Mouse (Mus musculus) forebrain, embryonic 12.5 days (tissue): Measurements from ENCODE around the gene Dus2. TPM values are rescaled to one million over a fixed set of nuclear protein-coding genes. Genes with fewer than 3 reads are reported as not detected.

Experiments
- ATAC-seq: fragments of 200-750 bp; cut with Nextera tagmentation; 2 replicates; pipeline ENCODE4 v1.8.0; 2017; ENCODE audit warnings: moderate TSS enrichment; ENCODE audit not compliant: low FRiP score
- H3K27ac ChIP-seq: fragments of 300-500 bp; sonication (generic); 2 replicates; pipeline ENCODE4 v1.5.1; 2016; ENCODE audit warnings: mild to moderate bottlenecking
- H3K27me3 ChIP-seq: fragments of 300-500 bp; sonication (generic); 2 replicates; pipeline ENCODE4 v1.6.1; 2016; ENCODE audit warnings: mild to moderate bottlenecking
- H3K36me3 ChIP-seq: fragments of 300-500 bp; sonication (generic); replicated peaks from 2 replicates; pipeline ENCODE4 v1.6.1; 2016; ENCODE audit warnings: mild to moderate bottlenecking
- H3K4me1 ChIP-seq: fragments of 300-500 bp; sonication (generic); 2 replicates; pipeline ENCODE4 v1.6.1; 2016
- H3K4me2 ChIP-seq: fragments of 300-500 bp; sonication (generic); 2 replicates; pipeline ENCODE4 v1.6.1; 2016; ENCODE audit warnings: mild to moderate bottlenecking, moderate library complexity
- H3K4me3 ChIP-seq: fragments of 300-500 bp; sonication (generic); replicated peaks from 2 replicates; pipeline ENCODE4 v1.5.1; 2016; ENCODE audit warnings: mild to moderate bottlenecking
- H3K9ac ChIP-seq: fragments of 300-500 bp; sonication (generic); 2 replicates; pipeline ENCODE4 v1.6.1; 2016; ENCODE audit warnings: mild to moderate bottlenecking
- H3K9me3 ChIP-seq: fragments of 300-500 bp; sonication (generic); 2 replicates; pipeline ENCODE4 v1.6.1; 2016
- WGBS: fragments of 180-500 bp; shearing (Covaris S2); methylation state at CpG from one replicate; pipeline ENCODE4 v1.1.7; 2016; 5-methylcytosine and 5-hydroxymethylcytosine counted together
- polyA plus RNA-seq: library from polyadenylated mRNA; unstranded; fragments of >200 nt; fragmentation: Nextera tagmentation; extraction: Ambion mirVana; gene quantifications from 2 replicates; pipeline ENCODE4 v1.2.1, GENCODE M21; 2016

Dus2 gene
- 15.4 and 18.4 TPM in 2 replicates for polyA plus RNA-seq

- Histone ChIP-seq H3K9me3 (no peaks in the 10 kb centered on the region), H3K9ac (no peak within 1 kb of the TSS), H3K4me3 (no peak within 1 kb of the TSS), H3K4me1 (no peaks in the 10 kb centered on the region), H3K27ac (no peak within 1 kb of the TSS), H3K4me2 (peak within 1 kb of the TSS; percentile 22; the same call in 1 of the 2 replicates), H3K27me3 (no peaks in the 10 kb centered on the region), H3K36me3 (no peaks in the 10 kb centered on the region)
- 11% methylated on average over 15 of the region's 15 CpGs for WGBS
- peak; percentile 65 for ATAC-seq
Measured at GRCm38 (mm10) chr8:105990856-105991387, at the start of gene Dus2. Dus2 (plus strand) TSS chr8:105991337.

GRCm38 (mm10) chr8:105942026-105942425 lies 49.1 kb upstream of the Dus2 start:
- Histone ChIP-seq H3K27me3 (no peaks in the 10 kb centered on the region), H3K4me3 (no peak overlapping the region), H3K4me1 (peaks cover 10% of the 10 kb centered on the region), H3K9ac (no peak overlapping the region), H3K4me2 (no peak overlapping the region), H3K27ac (no peak overlapping the region), H3K9me3 (no peaks in the 10 kb centered on the region), H3K36me3 (no peaks in the 10 kb centered on the region)
- 96% methylated on average over 11 of the region's 11 CpGs for WGBS
- no peak for ATAC-seq

GRCm38 (mm10) chr8:105942542-105942941 lies 48.6 kb upstream of the Dus2 start:
- H3K27ac ChIP-seq, result no peak overlapping the region
- no peaks in the 10 kb centered on the region for H3K36me3 ChIP-seq
- ATAC-seq, result no peak
- no peak overlapping the region for H3K9ac ChIP-seq
- H3K4me1 ChIP-seq, result peaks cover 9% of the 10 kb centered on the region
- H3K27me3 ChIP-seq, result no peaks in the 10 kb centered on the region
- no peak overlapping the region for H3K4me2 ChIP-seq
- WGBS, result 95% methylated on average over 5 of the region's 5 CpGs
- H3K9me3 ChIP-seq, result no peaks in the 10 kb centered on the region
- no peak overlapping the region for H3K4me3 ChIP-seq

GRCm38 (mm10) chr8:105943321-105943739 lies 47.8 kb upstream of the Dus2 start, which contains the start of gene Lcat:
Lcat (minus strand) TSS chr8:105943382.
- H3K27ac ChIP-seq, result no peak within 1 kb of the TSS

GRCm38 (mm10) chr8:105949350-105949749 lies 41.8 kb upstream of the Dus2 start:
- H3K9ac ChIP-seq, result no peak overlapping the region
- no peak for ATAC-seq
- no peak overlapping the region for H3K4me2 ChIP-seq
- H3K4me1 ChIP-seq, result no peaks in the 10 kb centered on the region
- H3K27ac ChIP-seq, result no peak overlapping the region
- no peaks in the 10 kb centered on the region for H3K27me3 ChIP-seq
- H3K36me3 ChIP-seq, result no peaks in the 10 kb centered on the region
- 83% methylated on average over 10 of the region's 10 CpGs for WGBS
- H3K4me3 ChIP-seq, result no peak overlapping the region
- H3K9me3 ChIP-seq, result no peaks in the 10 kb centered on the region

More at GRCm38 (mm10) chr8:105943321-105943739, 47.8 kb upstream of the Dus2 start, which contains the start of gene Lcat:
- Histone ChIP-seq H3K4me2 (no peak within 1 kb of the TSS), H3K4me3 (no peak within 1 kb of the TSS), H3K36me3 (no peaks in the 10 kb centered on the region), H3K9ac (no peak within 1 kb of the TSS), H3K27me3 (no peaks in the 10 kb centered on the region), H3K4me1 (peaks cover 1% of the 10 kb centered on the region), H3K9me3 (no peaks in the 10 kb centered on the region)
- no peak for ATAC-seq
- WGBS, result 62% methylated on average over 8 of the region's 8 CpGs

- 65% methylated on average over 7 of the region's 7 CpGs for WGBS
- H3K27ac ChIP-seq, result no peak overlapping the region
- no peak for ATAC-seq
Measured at GRCm38 (mm10) chr8:105951057-105951659, 40.0 kb upstream of the Dus2 start.

GRCm38 (mm10) chr8:105956556-105956955 lies 34.6 kb upstream of the Dus2 start:
- no peak overlapping the region for H3K4me3 ChIP-seq
- H3K36me3 ChIP-seq, result no peaks in the 10 kb centered on the region
- no peaks in the 10 kb centered on the region for H3K4me1 ChIP-seq
- ATAC-seq, result no peak
- H3K27me3 ChIP-seq, result no peaks in the 10 kb centered on the region
- H3K9ac ChIP-seq, result no peak overlapping the region
- no peaks in the 10 kb centered on the region for H3K9me3 ChIP-seq
- H3K4me2 ChIP-seq, result no peak overlapping the region
- WGBS, result 91% methylated on average over 4 of the region's 4 CpGs
- H3K27ac ChIP-seq, result no peak overlapping the region

More at GRCm38 (mm10) chr8:105951057-105951659, 40.0 kb upstream of the Dus2 start:
- Histone ChIP-seq H3K4me2 (no peak overlapping the region), H3K27me3 (no peaks in the 10 kb centered on the region), H3K9me3 (no peaks in the 10 kb centered on the region), H3K36me3 (no peaks in the 10 kb centered on the region), H3K9ac (no peak overlapping the region), H3K4me1 (no peaks in the 10 kb centered on the region), H3K4me3 (no peak overlapping the region)

- Histone ChIP-seq H3K27me3 (no peaks in the 10 kb centered on the region), H3K9me3 (no peaks in the 10 kb centered on the region), H3K27ac (no peak overlapping the region), H3K9ac (no peak overlapping the region), H3K36me3 (no peaks in the 10 kb centered on the region), H3K4me3 (no peak overlapping the region), H3K4me1 (no peaks in the 10 kb centered on the region), H3K4me2 (no peak overlapping the region)
- 68% methylated on average over 2 of the region's 4 CpGs for WGBS
- no peak for ATAC-seq
Measured at GRCm38 (mm10) chr8:105957813-105958212, 33.3 kb upstream of the Dus2 start.

GRCm38 (mm10) chr8:105959350-105959749 lies 31.8 kb upstream of the Dus2 start:
- H3K27ac ChIP-seq, result no peak overlapping the region
- ATAC-seq, result no peak
- H3K36me3 ChIP-seq, result no peaks in the 10 kb centered on the region
- H3K4me3 ChIP-seq, result no peak overlapping the region
- 86% methylated on average over 7 of the region's 7 CpGs for WGBS
- no peaks in the 10 kb centered on the region for H3K9me3 ChIP-seq
- peaks cover 9% of the 10 kb centered on the region for H3K27me3 ChIP-seq
- H3K4me2 ChIP-seq, result no peak overlapping the region
- no peaks in the 10 kb centered on the region; the same call in 1 of the 2 replicates for H3K4me1 ChIP-seq
- H3K9ac ChIP-seq, result no peak overlapping the region

GRCm38 (mm10) chr8:105961101-105961500 lies 30.0 kb upstream of the Dus2 start:
- Histone ChIP-seq H3K9me3 (no peaks in the 10 kb centered on the region), H3K4me2 (no peak overlapping the region), H3K9ac (no peak overlapping the region), H3K36me3 (no peaks in the 10 kb centered on the region), H3K4me3 (no peak overlapping the region), H3K4me1 (peaks cover 13% of the 10 kb centered on the region), H3K27me3 (peaks cover 27% of the 10 kb centered on the region), H3K27ac (no peak overlapping the region)
- no peak for ATAC-seq
- 78% methylated on average over 14 of the region's 14 CpGs for WGBS

GRCm38 (mm10) chr8:105961536-105961935 lies 29.6 kb upstream of the Dus2 start:
- WGBS, result 88% methylated on average over 10 of the region's 10 CpGs
- Histone ChIP-seq H3K4me1 (peaks cover 16% of the 10 kb centered on the region), H3K9ac (no peak overlapping the region), H3K4me2 (no peak overlapping the region), H3K36me3 (no peaks in the 10 kb centered on the region), H3K27ac (no peak overlapping the region), H3K4me3 (no peak overlapping the region), H3K9me3 (no peaks in the 10 kb centered on the region), H3K27me3 (peaks cover 31% of the 10 kb centered on the region)
- ATAC-seq, result no peak

GRCm38 (mm10) chr8:105964506-105965265 lies 26.5 kb upstream of the Dus2 start:
- no peak overlapping the region for H3K9ac ChIP-seq
- H3K4me1 ChIP-seq, result peaks cover 22% of the 10 kb centered on the region
- no peak for ATAC-seq
- H3K4me3 ChIP-seq, result peak overlapping the region; percentile 59
- peaks cover 47% of the 10 kb centered on the region for H3K27me3 ChIP-seq
- no peak overlapping the region for H3K27ac ChIP-seq
- peak overlapping the region; percentile 76 for H3K4me2 ChIP-seq
- H3K36me3 ChIP-seq, result no peaks in the 10 kb centered on the region
- no peaks in the 10 kb centered on the region for H3K9me3 ChIP-seq
- WGBS, result 75% methylated on average over 12 of the region's 12 CpGs
